Mouse (Mus musculus) thymus, adult 2 months (tissue): ENCODE results near the gene Gm27021.

Source experiments
- CTCF ChIP-seq: fragments of 200-500 bp; IDR thresholded peaks from 2 replicates; pipeline ENCODE4 v1.5.1; 2012; ENCODE audit warnings: mild to moderate bottlenecking, control low read depth, low read length, moderate library complexity, borderline replicate concordance; ENCODE audit not compliant: control insufficient read depth, poor library complexity, insufficient read depth; ENCODE audit errors: extremely low read depth
- POLR2A ChIP-seq: fragments of 200-500 bp; IDR thresholded peaks from 2 replicates; pipeline ENCODE4 v1.6.1; 2012; ENCODE audit warnings: mild to moderate bottlenecking, low read length, control low read depth, moderate library complexity; ENCODE audit not compliant: control insufficient read depth, poor library complexity, insufficient read depth; ENCODE audit errors: extremely low read depth

GRCm38 (mm10) chr8:120618110-120618509, 49.8 kb downstream of the Gm27021 start:
- TF ChIP-seq CTCF (peak; percentile 81), POLR2A (no peak)
